Mouse (Mus musculus) left cerebral cortex, postnatal 25 days (tissue): ENCODE data around the gene Plpp6. TPM values are rescaled to one million over a fixed set of nuclear protein-coding genes. Genes with fewer than 3 reads are reported as not detected.

ENCODE experiments used
- DNase-seq, 2 experiments: peaks; one replicate each; pipeline ENCODE4 v3.0.0; 2022; ENCODE audit warnings: low spot score in 2 of 2, mixed read lengths in 1 of 2
- intact Hi-C: fragments of 180-260 bp; cut with DNase I; formaldehyde crosslinking; loops from one replicate; pipeline ENCODE4 v1.15.1; 2025
- total RNA-seq, 2 experiments: library from RNA; stranded (reverse); gene quantifications; 2 replicates each; pipeline ENCODE4 v1.2.3; 2021

Plpp6 gene
- total RNA-seq, result 10 to 100 TPM; 54.0 to 58.6 TPM

DNA sequence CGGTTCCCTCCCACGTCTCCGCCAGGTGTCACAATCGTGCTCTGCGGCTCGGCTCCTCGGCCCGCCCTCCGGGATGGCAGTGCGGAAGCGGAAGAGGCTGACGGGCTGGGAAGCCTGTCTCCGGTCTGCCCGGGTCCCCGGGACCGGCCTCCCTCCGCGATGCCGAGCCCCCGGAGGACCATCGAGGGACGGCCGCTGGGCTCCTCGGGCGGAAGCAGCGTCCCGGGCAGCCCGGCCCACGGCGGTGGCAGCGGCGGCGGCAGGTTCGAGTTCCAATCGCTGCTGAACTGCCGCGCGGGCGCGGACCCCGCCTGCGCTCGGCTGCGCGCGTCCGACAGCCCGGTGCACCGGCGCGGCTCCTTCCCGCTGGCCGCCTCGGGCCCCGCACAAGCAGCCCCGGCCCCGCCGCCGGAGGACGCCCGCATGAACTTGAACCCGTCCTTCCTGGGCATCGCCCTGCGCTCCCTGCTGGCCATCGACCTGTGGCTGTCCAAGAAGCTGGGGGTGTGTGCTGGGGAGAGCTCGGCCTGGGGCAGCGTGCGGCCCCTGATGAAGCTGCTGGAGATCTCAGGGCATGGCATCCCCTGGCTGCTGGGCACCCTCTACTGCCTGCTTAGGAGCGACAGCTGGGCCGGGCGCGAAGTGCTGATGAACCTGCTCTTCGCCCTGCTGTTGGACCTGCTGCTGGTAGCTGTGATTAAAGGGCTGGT, at the start of gene Plpp6:
Gene Plpp6 (plus strand): TSS at position 112 of the 710 bp plus-strand sequence.
- intact Hi-C loops, result loop anchor here (2.0 to 10.0 kb wide), 4 partner anchors 55 to 288 kb away; partner anchors contain the start of gene Jak2

DNA sequence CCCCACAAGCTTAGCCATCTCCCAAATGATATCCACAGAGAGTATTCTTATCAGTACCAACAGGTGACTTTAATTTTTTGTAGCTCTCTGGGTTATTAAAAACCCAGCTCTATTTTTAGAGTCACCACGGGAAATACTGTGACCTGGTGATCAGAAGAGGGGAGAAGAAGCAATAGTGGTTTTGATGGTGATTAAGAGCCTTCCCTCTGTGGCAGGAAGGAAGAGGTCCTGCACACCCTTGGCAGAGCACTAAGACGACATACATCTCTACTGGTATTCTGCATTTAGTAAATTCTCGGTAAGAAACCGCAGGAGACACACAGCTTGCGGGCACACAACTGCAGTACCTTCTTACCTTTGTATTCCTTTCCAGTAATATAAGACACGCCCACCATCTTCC, 49.2 kb upstream of the Plpp6 start:
- intact Hi-C loops, result no loop called here
- DNase-seq, result no peak

More for the DNA sequence above, at the start of gene Plpp6:
- DNase-seq, result peak; percentile 80 to 87

- no peak for DNase-seq
- intact Hi-C loops, result no loop called here
Observed at GRCm38 (mm10) chr19:28915602-28916250, 48.0 kb upstream of the Plpp6 start.

- no peak for DNase-seq
- intact Hi-C loops, result no loop called here
Observed at GRCm38 (mm10) chr19:28916492-28916891, 47.3 kb upstream of the Plpp6 start.

DNA sequence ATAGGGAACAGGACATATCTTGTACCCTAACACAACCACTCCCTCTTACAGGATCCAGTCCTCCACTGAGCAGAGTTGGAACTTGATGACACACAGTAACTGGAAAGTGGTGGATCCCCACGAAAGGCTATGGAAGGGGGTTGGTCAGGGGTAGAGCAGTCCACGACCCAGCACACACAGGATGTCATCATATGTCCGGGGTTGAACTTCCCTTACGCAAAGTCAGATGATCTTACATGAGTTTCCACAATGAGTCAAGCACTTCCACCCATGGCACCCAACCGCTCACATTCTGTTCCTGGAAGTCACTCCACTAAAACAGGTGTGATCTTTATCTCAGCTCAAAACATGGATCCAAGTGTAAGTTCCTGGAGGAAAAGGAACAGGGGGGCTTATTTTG, 45.9 kb upstream of the Plpp6 start:
- intact Hi-C loops, result no loop called here

DNA sequence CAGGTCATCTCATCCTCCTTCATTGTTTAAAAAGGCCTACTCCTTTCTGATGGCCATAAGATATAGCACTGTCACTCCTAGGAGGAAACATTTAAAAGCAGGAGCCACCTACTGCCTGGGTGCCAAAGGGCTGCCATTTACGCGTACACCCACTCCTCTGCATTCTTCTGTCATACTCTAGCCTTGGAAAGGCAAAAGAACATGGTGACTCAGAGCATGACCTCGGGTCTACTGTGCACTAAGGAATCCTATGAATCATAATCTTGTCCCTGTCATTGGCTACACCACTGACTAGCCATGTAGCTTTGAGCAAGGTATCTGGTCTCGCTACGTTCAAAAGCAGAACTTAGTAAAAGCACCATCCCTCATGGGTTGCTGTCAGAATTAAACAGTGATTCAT, 37.4 kb upstream of the Plpp6 start:
- DNase-seq, result no peak
- intact Hi-C loops, result no loop called here

More for the DNA sequence above, 45.9 kb upstream of the Plpp6 start:
- no peak for DNase-seq

GRCm38 (mm10) chr19:28927396-28927795, 36.4 kb upstream of the Plpp6 start:
- intact Hi-C loops, result no loop called here
- peak in 1 of 2 experiments; percentile 53 for DNase-seq

DNA sequence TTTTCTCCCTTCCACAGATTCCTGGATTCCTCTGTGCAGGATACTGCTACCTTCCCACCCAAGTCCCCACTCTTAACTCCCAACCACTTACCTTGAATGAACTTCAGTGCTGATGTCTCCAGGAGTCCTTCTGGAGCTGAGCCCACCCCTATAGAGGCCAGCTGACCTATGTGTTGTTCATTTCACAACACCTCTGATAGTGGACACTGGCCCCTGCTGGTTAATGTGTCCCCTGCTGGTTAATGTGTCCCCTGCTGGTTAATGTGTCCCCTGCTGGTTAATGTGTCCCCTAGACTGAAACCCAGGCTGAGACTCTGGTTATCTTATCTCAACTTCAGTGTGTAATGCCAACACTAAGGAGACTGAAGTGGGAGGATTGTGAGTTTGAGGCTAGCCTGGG, 34.7 kb upstream of the Plpp6 start:
- DNase-seq, result no peak
- intact Hi-C loops, result no loop called here

DNA sequence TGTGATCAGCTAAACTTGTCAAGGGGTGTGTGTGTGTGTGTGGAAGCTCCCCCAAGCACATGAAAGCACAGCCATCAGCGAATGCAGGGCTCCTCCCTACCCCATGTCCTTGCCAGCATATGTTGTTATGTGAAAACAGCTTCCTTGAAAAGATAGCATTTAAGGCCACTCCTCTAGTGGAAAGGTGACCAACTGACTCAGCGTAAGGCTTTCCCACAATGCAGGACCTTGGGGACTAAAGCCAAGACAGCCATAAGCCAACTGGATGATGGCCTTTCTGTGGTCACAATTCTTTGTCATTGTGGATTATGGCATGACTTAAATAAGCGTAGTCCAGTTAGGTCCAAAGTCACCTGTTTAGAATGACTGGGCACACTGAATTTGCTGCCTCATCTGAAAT, 28.9 kb upstream of the Plpp6 start:
- intact Hi-C loops, result no loop called here
- DNase-seq, result no peak

GRCm38 (mm10) chr19:28940135-28940874, 23.4 kb upstream of the Plpp6 start:
- no peak for DNase-seq
- intact Hi-C loops, result no loop called here

DNA sequence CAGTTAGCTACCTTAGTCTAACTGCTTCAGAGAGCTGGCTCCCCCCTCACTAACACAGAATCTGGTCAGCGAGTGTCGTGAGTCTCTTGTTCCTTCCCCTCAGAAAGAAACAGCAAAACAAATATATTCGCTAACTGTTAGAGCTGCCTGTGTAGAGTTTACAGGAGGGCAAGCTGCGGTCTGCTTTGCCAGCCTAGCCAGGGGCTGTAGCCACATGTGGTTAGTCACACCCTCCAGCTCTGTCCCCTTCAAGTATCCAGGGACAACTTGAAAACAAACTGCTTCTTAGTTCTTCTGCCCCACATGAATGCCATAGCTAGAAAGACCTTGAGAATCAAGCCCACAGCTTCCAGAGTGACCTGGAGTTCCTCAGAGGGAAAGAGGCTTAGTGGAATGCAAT, 22.5 kb upstream of the Plpp6 start:
- no peak for DNase-seq
- intact Hi-C loops, result no loop called here

DNA sequence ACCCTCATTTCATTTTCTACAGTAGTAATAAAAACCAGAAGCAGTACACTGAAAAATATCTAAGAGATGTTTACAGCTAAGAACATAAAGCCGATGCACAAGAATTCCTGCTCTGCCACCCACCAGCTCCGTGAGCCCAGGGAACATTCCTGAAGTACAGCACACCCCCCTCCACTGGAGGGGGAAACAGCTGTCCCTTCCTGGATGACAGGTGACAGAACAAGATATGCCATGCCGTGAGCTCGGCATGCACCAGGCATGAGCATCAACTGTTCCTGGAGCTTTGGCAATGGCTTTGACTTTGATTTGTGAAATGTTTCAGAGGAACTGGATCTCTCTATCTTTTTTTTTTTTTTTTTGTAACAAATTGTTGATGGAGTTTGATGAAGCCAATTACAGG, 17.0 kb upstream of the Plpp6 start:
- peak; percentile 31 to 33 for DNase-seq
- intact Hi-C loops, result no loop called here

DNA sequence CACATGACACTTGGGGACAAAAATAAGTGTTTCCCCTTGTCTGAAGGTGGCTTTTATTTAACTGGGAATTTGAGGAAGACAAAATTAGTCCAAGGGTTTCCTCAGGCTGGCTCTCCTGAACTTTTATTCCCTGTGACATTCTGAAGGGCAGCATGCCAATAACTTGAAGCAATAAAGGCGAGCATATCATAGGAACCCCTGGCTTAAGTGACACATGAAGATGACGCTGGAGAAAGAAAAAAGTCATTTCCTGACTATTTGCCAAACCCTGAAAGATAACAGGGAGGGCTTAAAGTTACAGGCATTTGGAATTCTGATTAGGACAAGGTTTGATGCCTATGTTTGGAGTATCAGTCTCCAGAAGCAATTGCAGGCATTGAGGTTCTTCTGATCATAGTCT, 16.4 kb upstream of the Plpp6 start:
- intact Hi-C loops, result no loop called here
- DNase-seq, result no peak

GRCm38 (mm10) chr19:28951251-28951650, 12.5 kb upstream of the Plpp6 start:
- DNase-seq, result no peak
- intact Hi-C loops, result no loop called here

GRCm38 (mm10) chr19:28963113-28963512, 640 bp upstream of the Plpp6 start:
- DNase-seq, result peak; percentile 39 to 84
- intact Hi-C loops, result loop anchor here (2.0 to 10.0 kb wide), 4 partner anchors 54 to 289 kb away; partner anchors contain the start of gene Jak2

DNA sequence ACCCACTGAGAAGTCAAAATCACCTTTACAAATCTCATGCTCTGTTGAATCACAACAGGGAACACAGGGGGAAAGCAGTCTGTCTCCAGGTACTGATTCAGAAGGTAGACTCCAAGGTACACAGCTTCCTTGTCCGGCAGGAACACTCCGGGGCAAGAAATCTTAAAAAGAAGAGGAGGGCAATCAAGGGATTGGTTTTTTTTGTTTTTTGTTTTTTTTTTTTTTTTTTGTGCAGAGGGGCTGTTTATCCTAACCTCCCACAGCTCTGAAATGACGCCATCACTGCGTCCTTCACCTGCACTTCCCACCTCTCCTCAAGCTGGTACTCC, 276 bp upstream of the Plpp6 start:
- intact Hi-C loops, result loop anchor here (2.0 to 10.0 kb wide), 4 partner anchors 55 to 289 kb away; partner anchors contain the start of gene Jak2
- DNase-seq, result no peak

GRCm38 (mm10) chr19:28964552-28964903, 775 bp downstream of the Plpp6 start:
- intact Hi-C loops, result loop anchor here (5.0 to 10.0 kb wide), 2 partner anchors 190 to 288 kb away; partner anchors contain the start of gene Jak2
- DNase-seq, result no peak

- intact Hi-C loops, result loop anchor here (5.0 to 10.0 kb wide), 2 partner anchors 130 to 193 kb away; partner anchors contain the start of gene Slc1a1
- DNase-seq, result peak; percentile 47 to 66
Observed at GRCm38 (mm10) chr19:28967652-28968051, 3.9 kb downstream of the Plpp6 start, which contains the start of gene 4430402I18Rik. TSS of gene 4430402I18Rik (minus strand) at chr19:28967800.

GRCm38 (mm10) chr19:28968178-28968577, 4.4 kb downstream of the Plpp6 start:
- intact Hi-C loops, result loop anchor here (5.0 to 10.0 kb wide), 2 partner anchors 131 to 193 kb away; partner anchors contain the start of gene Slc1a1
- DNase-seq, result no peak

DNA sequence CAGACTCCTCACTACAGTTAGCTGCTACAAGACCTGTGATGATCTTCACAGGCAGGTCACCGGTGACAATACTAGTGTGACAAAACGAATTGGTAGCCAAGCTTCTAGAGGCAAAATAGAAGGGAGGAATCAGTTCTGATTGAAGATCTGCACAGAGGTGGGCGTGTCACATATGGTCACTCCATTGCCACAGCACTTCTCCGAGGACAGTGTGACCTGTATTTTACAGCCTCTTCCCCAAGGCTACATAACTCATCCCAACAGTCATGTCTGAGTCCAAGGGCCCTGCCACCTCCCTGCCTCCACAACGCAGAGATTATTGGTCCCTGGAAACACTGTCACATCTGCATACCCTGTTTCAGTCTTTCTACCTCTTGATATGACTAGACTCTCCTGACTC, 5.5 kb downstream of the Plpp6 start:
- no peak for DNase-seq
- intact Hi-C loops, result loop anchor here (5.0 to 10.0 kb wide), 2 partner anchors 132 to 194 kb away; partner anchors contain the start of gene Slc1a1
